Mouse (Mus musculus): ENCODE results near the gene Shank1. TPM values are rescaled to one million over a fixed set of nuclear protein-coding genes. Genes with fewer than 3 reads are reported as not detected.

Gene Shank1
- polyA plus RNA-seq, 1 experiment from 2014 or later: 0.53 TPM

DNA sequence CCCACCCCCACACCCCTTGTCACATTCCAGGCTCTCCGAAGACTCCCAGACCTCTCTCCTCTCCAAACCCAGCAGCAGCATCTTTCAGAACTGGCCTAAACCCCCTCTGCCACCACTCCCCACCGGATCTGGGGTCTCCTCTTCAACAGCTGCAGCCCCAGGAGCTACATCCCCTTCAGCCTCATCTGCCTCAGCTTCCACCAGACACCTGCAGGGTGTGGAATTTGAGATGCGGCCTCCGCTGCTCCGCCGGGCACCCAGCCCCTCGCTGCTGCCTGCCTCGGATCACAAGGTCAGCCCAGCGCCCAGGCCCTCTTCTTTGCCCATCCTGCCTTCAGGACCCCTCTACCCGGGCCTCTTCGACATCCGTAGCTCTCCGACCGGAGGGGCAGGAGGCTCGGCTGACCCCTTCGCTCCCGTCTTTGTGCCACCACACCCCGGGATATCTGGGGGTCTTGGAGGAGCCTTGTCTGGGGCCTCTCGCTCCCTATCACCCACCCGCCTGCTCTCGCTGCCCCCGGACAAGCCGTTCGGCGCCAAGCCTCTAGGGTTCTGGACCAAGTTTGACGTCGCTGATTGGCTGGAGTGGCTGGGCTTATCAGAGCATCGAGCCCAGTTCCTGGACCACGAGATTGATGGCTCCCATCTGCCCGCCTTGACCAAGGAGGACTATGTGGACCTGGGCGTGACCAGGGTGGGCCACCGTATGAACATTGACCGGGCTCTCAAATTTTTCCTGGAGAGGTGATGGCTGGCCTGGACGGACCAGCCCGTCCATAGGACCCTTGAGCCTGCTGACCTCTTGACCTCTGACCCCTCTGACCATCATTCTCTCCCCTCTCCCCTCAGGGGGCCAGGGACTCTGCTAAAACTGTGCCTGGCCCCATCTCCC, 46.8 kb downstream of the Shank1 start:
- Histone ChIP-seq H3K36me3 (ENCODE audit: control insufficient read depth, insufficient read depth, low read length) (no peaks in the 10 kb centered on the region), H3K4me3 (ENCODE audit: low read depth, low read length) (0 out of 2 replicates have a peak overlapping the region, but pooled peaks have one; percentile 6), H3K27ac (replicated peaks) (no peak overlapping the region), H3K9me3 (ENCODE audit: control insufficient read depth, low read length) (no peaks in the 10 kb centered on the region), H3K9ac (ENCODE audit: low read length) (no peak overlapping the region), H3K4me2 (replicated peaks; ENCODE audit: low read depth) (peak overlapping the region; percentile 25; the same call in 1 of the 2 replicates), H3K27me3 (ENCODE audit: control insufficient read depth, insufficient read depth, low read length) (peaks cover 30% of the 10 kb centered on the region), H3K4me1 (replicated peaks; ENCODE audit: control insufficient read depth, insufficient read depth) (no peaks in the 10 kb centered on the region)
- TF ChIP-seq CTCF (IDR thresholded peaks at IDR 0.05; ENCODE audit: low read depth) (no peak), EP300 (optimal IDR thresholded peaks at IDR 0.05) (no peak)
- WGBS: 5% methylated on average over 35 of the region's 35 CpGs
- DNase-seq (ENCODE audit: low spot score) (no peak), ATAC-seq (ENCODE audit: low FRiP score, low TSS enrichment) (no peak)

DNA sequence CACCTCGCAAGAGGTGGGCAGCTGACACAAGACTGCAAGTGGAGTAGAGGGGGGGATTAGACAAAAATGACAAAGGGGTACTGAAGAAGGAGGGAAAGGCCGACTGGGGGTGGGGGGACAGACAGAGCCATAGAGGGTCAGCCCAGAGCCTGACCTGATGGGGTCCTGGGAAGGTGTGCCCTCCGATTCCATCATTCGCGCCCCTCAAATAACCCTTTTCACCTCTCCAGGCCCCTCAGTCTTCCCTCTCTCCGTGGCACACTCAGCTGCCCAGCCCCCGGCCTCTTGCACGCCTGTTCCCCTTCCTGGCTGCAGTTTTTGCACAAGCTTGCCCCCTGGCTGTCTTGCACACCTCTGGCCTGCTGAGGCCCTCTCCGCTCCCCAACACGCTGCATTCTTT, 47.5 kb downstream of the Shank1 start:
- Histone ChIP-seq H3K4me3 (ENCODE audit: low read depth, low read length) (no peak overlapping the region), H3K36me3 (ENCODE audit: control insufficient read depth, insufficient read depth, low read length) (no peaks in the 10 kb centered on the region), H3K27ac (replicated peaks) (no peak overlapping the region), H3K9me3 (ENCODE audit: control insufficient read depth, low read length) (no peaks in the 10 kb centered on the region), H3K4me2 (replicated peaks; ENCODE audit: low read depth) (no peak overlapping the region), H3K27me3 (ENCODE audit: control insufficient read depth, insufficient read depth, low read length) (peaks cover 25% of the 10 kb centered on the region), H3K4me1 (replicated peaks; ENCODE audit: control insufficient read depth, insufficient read depth) (no peaks in the 10 kb centered on the region), H3K9ac (ENCODE audit: low read length) (no peak overlapping the region)
- no peak for DNase-seq (ENCODE audit: low spot score)
- 26% methylated on average over 10 of the region's 10 CpGs for WGBS
- ATAC-seq (ENCODE audit: low FRiP score, low TSS enrichment): no peak
- TF ChIP-seq CTCF (IDR thresholded peaks at IDR 0.05; ENCODE audit: low read depth): no peak
- TF ChIP-seq EP300 (optimal IDR thresholded peaks at IDR 0.05): no peak

DNA sequence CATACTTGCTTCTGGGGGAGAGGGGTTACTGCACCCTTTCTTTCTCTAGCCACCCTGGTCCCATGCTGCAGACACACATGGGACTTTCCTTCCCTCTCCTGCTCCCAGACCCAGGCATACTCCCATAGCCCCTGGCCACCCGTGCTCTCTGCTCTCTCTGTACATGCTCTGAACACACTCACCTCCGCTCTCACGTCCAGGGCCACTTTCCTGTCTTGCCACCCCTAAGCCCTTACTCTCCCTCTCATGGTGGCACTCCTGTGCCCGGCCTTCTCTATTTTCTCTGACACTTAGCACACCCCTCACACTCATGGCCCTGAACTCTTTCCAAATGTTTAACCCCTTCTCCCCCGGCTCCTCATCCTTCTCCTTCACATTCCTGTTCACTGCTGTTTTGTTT, 48.0 kb downstream of the Shank1 start:
- Histone ChIP-seq H3K4me1 (replicated peaks; ENCODE audit: control insufficient read depth, insufficient read depth) (no peaks in the 10 kb centered on the region), H3K9ac (ENCODE audit: low read length) (no peak overlapping the region), H3K9me3 (ENCODE audit: control insufficient read depth, low read length) (no peaks in the 10 kb centered on the region), H3K4me2 (replicated peaks; ENCODE audit: low read depth) (no peak overlapping the region), H3K27me3 (ENCODE audit: control insufficient read depth, insufficient read depth, low read length) (peaks cover 21% of the 10 kb centered on the region), H3K4me3 (ENCODE audit: low read depth, low read length) (no peak overlapping the region), H3K36me3 (ENCODE audit: control insufficient read depth, insufficient read depth, low read length) (no peaks in the 10 kb centered on the region), H3K27ac (replicated peaks) (no peak overlapping the region)
- TF ChIP-seq EP300 (optimal IDR thresholded peaks at IDR 0.05): no peak
- no peak for TF ChIP-seq CTCF (IDR thresholded peaks at IDR 0.05; ENCODE audit: low read depth)
- no peak for DNase-seq (ENCODE audit: low spot score)
- 19% methylated on average over 5 of the region's 5 CpGs for WGBS
- no peak for ATAC-seq (ENCODE audit: low FRiP score, low TSS enrichment)

DNA sequence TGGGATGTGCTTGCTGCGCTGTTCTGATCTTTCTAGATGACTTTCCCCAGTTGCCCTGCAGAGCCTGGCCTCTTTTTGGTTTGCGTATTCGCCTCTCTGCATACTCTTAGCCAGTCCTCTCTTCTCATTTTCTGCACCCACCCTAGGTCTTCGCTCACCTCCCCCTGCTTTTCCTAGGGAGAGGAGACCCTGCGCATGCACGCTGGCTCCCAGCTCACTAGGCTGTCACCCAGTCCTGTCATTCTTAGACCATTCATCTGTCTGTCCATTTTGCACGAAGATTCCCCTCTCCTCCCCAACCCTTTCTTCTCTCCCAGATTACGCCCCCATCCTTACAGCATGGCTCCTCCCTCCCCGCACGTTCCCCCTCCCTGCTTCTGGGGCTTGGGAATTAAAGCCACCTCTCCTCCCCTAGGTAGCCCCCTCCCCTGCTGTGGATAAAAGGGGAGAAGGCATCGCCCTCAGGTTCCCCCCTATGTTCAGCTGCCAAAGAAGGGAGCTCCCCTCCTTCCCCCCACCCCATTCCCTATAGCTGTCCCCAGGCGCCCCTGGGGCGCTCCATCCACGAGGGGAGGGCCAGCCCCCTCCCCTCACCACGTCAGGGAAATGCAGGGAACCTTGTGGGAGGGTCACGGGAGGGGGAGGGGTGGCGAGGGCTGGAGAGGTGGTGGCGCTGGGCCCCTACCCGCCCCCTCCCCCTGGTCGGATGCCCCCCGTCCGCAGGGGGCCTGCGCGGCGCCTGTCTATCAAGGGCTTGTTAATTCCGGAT, 49.0 kb downstream of the Shank1 start:
- 13% methylated on average over 12 of the region's 26 CpGs for WGBS

DNA sequence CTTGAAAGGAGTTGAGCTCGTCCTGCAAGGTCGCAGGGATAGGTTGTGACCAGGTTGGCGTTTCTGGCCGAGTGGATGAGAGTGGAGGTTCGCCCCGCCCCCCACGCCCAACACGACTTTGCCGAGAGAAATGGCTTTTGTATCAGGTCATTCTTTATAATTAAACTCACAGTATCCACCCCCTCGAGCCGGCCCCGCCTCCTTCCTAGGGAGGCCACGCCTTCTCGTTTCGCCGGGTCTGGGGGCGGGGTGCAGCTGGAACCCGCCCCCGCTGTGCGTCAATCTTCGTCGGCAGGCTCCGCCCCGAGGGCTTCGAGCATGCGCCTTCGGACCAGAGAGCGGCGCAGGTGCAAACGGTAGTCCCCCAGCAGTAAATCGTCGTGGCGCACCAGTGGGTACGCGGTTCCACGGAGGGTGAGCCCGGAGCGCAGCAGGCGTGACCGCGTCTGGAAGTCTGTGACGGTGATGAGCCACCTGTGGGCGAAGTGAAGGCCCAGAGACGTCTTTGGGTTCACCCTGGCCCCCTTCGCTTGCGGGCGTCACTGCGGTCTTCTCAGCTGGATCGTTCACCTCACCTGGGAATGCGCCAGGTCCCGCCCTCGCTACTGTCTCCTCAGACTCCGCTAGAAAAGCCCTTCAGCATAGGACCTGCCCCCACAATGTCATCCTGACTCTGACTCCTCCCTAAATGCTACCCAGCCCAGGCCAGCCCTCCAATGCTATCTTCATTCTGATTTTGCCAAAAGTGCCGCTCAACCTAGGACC, 50.0 kb downstream of the Shank1 start:
- 0% methylated on average over 51 of the region's 54 CpGs for WGBS
- peak; percentile 95 for DNase-seq (ENCODE audit: low spot score)
- Histone ChIP-seq H3K9ac (ENCODE audit: low read length) (peak overlapping the region; percentile 47), H3K27ac (replicated peaks) (no peak overlapping the region), H3K4me3 (ENCODE audit: low read depth, low read length) (peak overlapping the region; percentile 45), H3K27me3 (ENCODE audit: control insufficient read depth, insufficient read depth, low read length) (peaks cover 7% of the 10 kb centered on the region; the same call in 1 of the 2 replicates), H3K4me2 (replicated peaks; ENCODE audit: low read depth) (peak overlapping the region; percentile 87), H3K9me3 (ENCODE audit: control insufficient read depth, low read length) (no peaks in the 10 kb centered on the region), H3K4me1 (replicated peaks; ENCODE audit: control insufficient read depth, insufficient read depth) (no peaks in the 10 kb centered on the region), H3K36me3 (ENCODE audit: control insufficient read depth, insufficient read depth, low read length) (no peaks in the 10 kb centered on the region)
- TF ChIP-seq CTCF (IDR thresholded peaks at IDR 0.05; ENCODE audit: low read depth): 0 out of 2 replicates have a peak, but pooled peaks have one; percentile 7
- TF ChIP-seq EP300 (optimal IDR thresholded peaks at IDR 0.05): no peak
- ATAC-seq (ENCODE audit: low FRiP score, low TSS enrichment): peak; percentile 81

More for the DNA sequence above, 49.0 kb downstream of the Shank1 start:
- TF ChIP-seq EP300 (optimal IDR thresholded peaks at IDR 0.05) (no peak), CTCF (IDR thresholded peaks at IDR 0.05; ENCODE audit: low read depth) (no peak)
- Histone ChIP-seq H3K36me3 (ENCODE audit: control insufficient read depth, insufficient read depth, low read length) (no peaks in the 10 kb centered on the region), H3K27ac (replicated peaks) (no peak overlapping the region), H3K4me3 (ENCODE audit: low read depth, low read length) (peak overlapping the region; percentile 45), H3K4me2 (replicated peaks; ENCODE audit: low read depth) (peak overlapping the region; percentile 87), H3K9ac (ENCODE audit: low read length) (peak overlapping the region; percentile 48), H3K9me3 (ENCODE audit: control insufficient read depth, low read length) (no peaks in the 10 kb centered on the region), H3K27me3 (ENCODE audit: control insufficient read depth, insufficient read depth, low read length) (peaks cover 11% of the 10 kb centered on the region; the same call in 1 of the 2 replicates), H3K4me1 (replicated peaks; ENCODE audit: control insufficient read depth, insufficient read depth) (no peaks in the 10 kb centered on the region)
- DNase-seq (ENCODE audit: low spot score) (peak; percentile 22), ATAC-seq (ENCODE audit: low FRiP score, low TSS enrichment) (no peak)
